Mouse (Mus musculus) stomach, embryonic 15.5 days (tissue): Measurements from ENCODE around the gene Retnla. TPM values are rescaled to one million over a fixed set of nuclear protein-coding genes. Genes with fewer than 3 reads are reported as not detected.

Experiments used
- ATAC-seq: fragments of 200-750 bp; cut with Nextera tagmentation; 2 replicates; pipeline ENCODE4 v1.8.0; 2017; ENCODE audit warnings: low read depth, moderate number of reproducible peaks, moderate TSS enrichment; ENCODE audit not compliant: insufficient read depth, low FRiP score
- H3K27ac ChIP-seq: fragments of 300-500 bp; sonication (generic); 2 replicates; pipeline ENCODE4 v1.5.1; 2015; ENCODE audit warnings: mild to moderate bottlenecking, inconsistent platforms
- H3K27me3 ChIP-seq: fragments of 300-500 bp; sonication (generic); replicated peaks from 2 replicates; pipeline ENCODE4 v1.6.1; 2015; ENCODE audit warnings: inconsistent platforms
- H3K36me3 ChIP-seq: fragments of 300-500 bp; sonication (generic); 2 replicates; pipeline ENCODE4 v1.6.1; 2015; ENCODE audit warnings: inconsistent platforms
- H3K4me1 ChIP-seq: fragments of 300-500 bp; sonication (generic); 2 replicates; pipeline ENCODE4 v1.6.1; 2015; ENCODE audit warnings: inconsistent platforms
- H3K4me2 ChIP-seq: fragments of 300-500 bp; sonication (generic); 2 replicates; pipeline ENCODE4 v1.6.1; 2015; ENCODE audit warnings: mild to moderate bottlenecking, inconsistent platforms
- H3K4me3 ChIP-seq: fragments of 300-500 bp; sonication (generic); replicated peaks from 2 replicates; pipeline ENCODE4 v1.5.1; 2015; ENCODE audit warnings: inconsistent platforms
- H3K9ac ChIP-seq: fragments of 300-500 bp; sonication (generic); 2 replicates; pipeline ENCODE4 v1.6.1; 2015; ENCODE audit warnings: inconsistent platforms
- H3K9me3 ChIP-seq: fragments of 300-500 bp; sonication (generic); 2 replicates; pipeline ENCODE4 v1.6.1; 2016; ENCODE audit warnings: inconsistent platforms
- WGBS: fragments of 180-500 bp; shearing (Covaris S2); methylation state at CpG from one replicate; pipeline ENCODE4 v1.1.7; 2015; 5-methylcytosine and 5-hydroxymethylcytosine counted together
- polyA plus RNA-seq: library from polyadenylated mRNA; unstranded; fragments of >200 nt; fragmentation: Nextera tagmentation; extraction: Ambion mirVana; gene quantifications from 2 replicates; pipeline ENCODE4 v1.2.1, GENCODE M21; 2015

Gene Retnla
- not detected in 2 replicates for polyA plus RNA-seq

- Histone ChIP-seq H3K4me1 (no peaks in the 10 kb centered on the region), H3K9me3 (no peaks in the 10 kb centered on the region), H3K36me3 (no peaks in the 10 kb centered on the region), H3K27ac (no peak within 1 kb of the TSS), H3K4me2 (no peak within 1 kb of the TSS), H3K9ac (no peak within 1 kb of the TSS), H3K4me3 (no peak within 1 kb of the TSS), H3K27me3 (no peaks in the 10 kb centered on the region)
- ATAC-seq = no peak
- WGBS = 70% methylated on average over 3 of the region's 3 CpGs
These were observed at the start of gene Retnla for GRCm38 (mm10) chr16:48842266-48842665. Gene Retnla (plus strand): TSS chr16:48842551.

- Histone ChIP-seq H3K9ac (no peak overlapping the region), H3K36me3 (no peaks in the 10 kb centered on the region), H3K4me2 (no peak overlapping the region), H3K9me3 (no peaks in the 10 kb centered on the region), H3K4me3 (no peak overlapping the region), H3K27me3 (no peaks in the 10 kb centered on the region), H3K27ac (no peak overlapping the region), H3K4me1 (no peaks in the 10 kb centered on the region)
- 34% methylated on average over 3 of the region's 3 CpGs for WGBS
- no peak for ATAC-seq
These were observed 44.1 kb upstream of the Retnla start for GRCm38 (mm10) chr16:48798285-48798684.

- H3K27me3 ChIP-seq = no peaks in the 10 kb centered on the region
- no peaks in the 10 kb centered on the region for H3K36me3 ChIP-seq
- WGBS = 85% methylated on average over 3 of the region's 3 CpGs
- no peak overlapping the region for H3K4me3 ChIP-seq
- no peak for ATAC-seq
- H3K9ac ChIP-seq = no peak overlapping the region
- no peaks in the 10 kb centered on the region for H3K9me3 ChIP-seq
- no peaks in the 10 kb centered on the region for H3K4me1 ChIP-seq
- H3K27ac ChIP-seq = no peak overlapping the region
- no peak overlapping the region for H3K4me2 ChIP-seq
These were observed 42.9 kb upstream of the Retnla start for GRCm38 (mm10) chr16:48799470-48799869.

- Histone ChIP-seq H3K4me2 (no peak overlapping the region), H3K4me1 (no peaks in the 10 kb centered on the region), H3K9ac (no peak overlapping the region), H3K36me3 (no peaks in the 10 kb centered on the region), H3K9me3 (no peaks in the 10 kb centered on the region), H3K4me3 (no peak overlapping the region), H3K27ac (no peak overlapping the region), H3K27me3 (no peaks in the 10 kb centered on the region)
- no peak for ATAC-seq
- WGBS = 89% methylated on average over 2 of the region's 2 CpGs
These were observed 41.4 kb upstream of the Retnla start for GRCm38 (mm10) chr16:48800906-48801305.

- Histone ChIP-seq H3K4me3 (no peak overlapping the region), H3K36me3 (no peaks in the 10 kb centered on the region), H3K27ac (no peak overlapping the region), H3K4me2 (no peak overlapping the region), H3K9me3 (no peaks in the 10 kb centered on the region), H3K27me3 (no peaks in the 10 kb centered on the region), H3K9ac (no peak overlapping the region), H3K4me1 (no peaks in the 10 kb centered on the region)
- 73% methylated on average over 1 of the region's 1 CpGs for WGBS
- ATAC-seq = no peak
These were observed 36.9 kb upstream of the Retnla start for GRCm38 (mm10) chr16:48805412-48805811.

- H3K4me2 ChIP-seq = no peak overlapping the region
- H3K4me3 ChIP-seq = no peak overlapping the region
- WGBS = 74% methylated on average over 1 of the region's 1 CpGs
- ATAC-seq = no peak
- no peaks in the 10 kb centered on the region for H3K9me3 ChIP-seq
- H3K9ac ChIP-seq = no peak overlapping the region
- H3K4me1 ChIP-seq = no peaks in the 10 kb centered on the region
- no peaks in the 10 kb centered on the region for H3K36me3 ChIP-seq
- H3K27ac ChIP-seq = no peak overlapping the region
- no peaks in the 10 kb centered on the region for H3K27me3 ChIP-seq
These were observed 35.8 kb upstream of the Retnla start for GRCm38 (mm10) chr16:48806521-48806920.

- no peak for ATAC-seq
- Histone ChIP-seq H3K4me3 (no peak overlapping the region), H3K4me2 (no peak overlapping the region), H3K27ac (no peak overlapping the region), H3K9ac (no peak overlapping the region), H3K9me3 (no peaks in the 10 kb centered on the region), H3K4me1 (no peaks in the 10 kb centered on the region), H3K27me3 (no peaks in the 10 kb centered on the region), H3K36me3 (no peaks in the 10 kb centered on the region)
- 49% methylated on average over 2 of the region's 2 CpGs for WGBS
These were observed 33.0 kb upstream of the Retnla start for GRCm38 (mm10) chr16:48809374-48809773.

- Histone ChIP-seq H3K4me1 (no peaks in the 10 kb centered on the region), H3K27ac (no peak overlapping the region), H3K36me3 (no peaks in the 10 kb centered on the region), H3K4me2 (no peak overlapping the region), H3K4me3 (no peak overlapping the region), H3K9ac (no peak overlapping the region), H3K9me3 (no peaks in the 10 kb centered on the region), H3K27me3 (no peaks in the 10 kb centered on the region)
- WGBS = 38% methylated on average over 7 of the region's 7 CpGs
- ATAC-seq = no peak
These were observed 30.4 kb upstream of the Retnla start for GRCm38 (mm10) chr16:48811881-48812436.

GRCm38 (mm10) chr16:48816695-48817094 lies 25.7 kb upstream of the Retnla start, which contains the start of gene Retnlb:
Gene Retnlb (plus strand): TSS chr16:48816856.
- no peak for ATAC-seq

GRCm38 (mm10) chr16:48818524-48818923 lies 23.8 kb upstream of the Retnla start:
- Histone ChIP-seq H3K4me2 (no peak overlapping the region), H3K27me3 (no peaks in the 10 kb centered on the region), H3K27ac (no peak overlapping the region), H3K4me3 (no peak overlapping the region), H3K36me3 (no peaks in the 10 kb centered on the region), H3K9ac (no peak overlapping the region), H3K9me3 (no peaks in the 10 kb centered on the region), H3K4me1 (no peaks in the 10 kb centered on the region)
- ATAC-seq = no peak
- WGBS = 91% methylated on average over 6 of the region's 6 CpGs

More at GRCm38 (mm10) chr16:48816695-48817094, 25.7 kb upstream of the Retnla start, which contains the start of gene Retnlb:
- Histone ChIP-seq H3K4me3 (no peak within 1 kb of the TSS), H3K4me2 (no peak within 1 kb of the TSS), H3K9me3 (no peaks in the 10 kb centered on the region), H3K4me1 (no peaks in the 10 kb centered on the region), H3K9ac (no peak within 1 kb of the TSS), H3K27me3 (no peaks in the 10 kb centered on the region), H3K36me3 (no peaks in the 10 kb centered on the region), H3K27ac (no peak within 1 kb of the TSS)
- 89% methylated on average over 2 of the region's 2 CpGs for WGBS

- peak; percentile 83 for ATAC-seq
- WGBS = 51% methylated on average over 3 of the region's 3 CpGs
These were observed 15.9 kb upstream of the Retnla start for GRCm38 (mm10) chr16:48826474-48826873.

GRCm38 (mm10) chr16:48827625-48828024 lies 14.7 kb upstream of the Retnla start:
- H3K27me3 ChIP-seq = no peaks in the 10 kb centered on the region
- 59% methylated on average over 1 of the region's 1 CpGs for WGBS
- ATAC-seq = no peak

More at GRCm38 (mm10) chr16:48826474-48826873, 15.9 kb upstream of the Retnla start:
- Histone ChIP-seq H3K9me3 (no peaks in the 10 kb centered on the region), H3K36me3 (no peaks in the 10 kb centered on the region), H3K4me2 (no peak overlapping the region), H3K4me3 (no peak overlapping the region), H3K27ac (no peak overlapping the region), H3K27me3 (no peaks in the 10 kb centered on the region), H3K4me1 (no peaks in the 10 kb centered on the region), H3K9ac (no peak overlapping the region)

GRCm38 (mm10) chr16:48829060-48829459 lies 13.3 kb upstream of the Retnla start:
- 79% methylated on average over 4 of the region's 4 CpGs for WGBS
- H3K4me3 ChIP-seq = no peak overlapping the region
- H3K4me2 ChIP-seq = no peak overlapping the region
- no peak overlapping the region for H3K9ac ChIP-seq
- ATAC-seq = no peak
- no peaks in the 10 kb centered on the region for H3K36me3 ChIP-seq
- no peaks in the 10 kb centered on the region for H3K27me3 ChIP-seq
- H3K9me3 ChIP-seq = no peaks in the 10 kb centered on the region
- H3K27ac ChIP-seq = no peak overlapping the region
- no peaks in the 10 kb centered on the region for H3K4me1 ChIP-seq

More at GRCm38 (mm10) chr16:48827625-48828024, 14.7 kb upstream of the Retnla start:
- H3K4me2 ChIP-seq = no peak overlapping the region
- H3K4me3 ChIP-seq = no peak overlapping the region
- H3K9me3 ChIP-seq = no peaks in the 10 kb centered on the region
- H3K9ac ChIP-seq = no peak overlapping the region
- H3K27ac ChIP-seq = no peak overlapping the region
- H3K36me3 ChIP-seq = no peaks in the 10 kb centered on the region
- no peaks in the 10 kb centered on the region for H3K4me1 ChIP-seq
